Mouse (Mus musculus): ENCODE data around the gene D430041D05Rik.

Gene D430041D05Rik

DNA sequence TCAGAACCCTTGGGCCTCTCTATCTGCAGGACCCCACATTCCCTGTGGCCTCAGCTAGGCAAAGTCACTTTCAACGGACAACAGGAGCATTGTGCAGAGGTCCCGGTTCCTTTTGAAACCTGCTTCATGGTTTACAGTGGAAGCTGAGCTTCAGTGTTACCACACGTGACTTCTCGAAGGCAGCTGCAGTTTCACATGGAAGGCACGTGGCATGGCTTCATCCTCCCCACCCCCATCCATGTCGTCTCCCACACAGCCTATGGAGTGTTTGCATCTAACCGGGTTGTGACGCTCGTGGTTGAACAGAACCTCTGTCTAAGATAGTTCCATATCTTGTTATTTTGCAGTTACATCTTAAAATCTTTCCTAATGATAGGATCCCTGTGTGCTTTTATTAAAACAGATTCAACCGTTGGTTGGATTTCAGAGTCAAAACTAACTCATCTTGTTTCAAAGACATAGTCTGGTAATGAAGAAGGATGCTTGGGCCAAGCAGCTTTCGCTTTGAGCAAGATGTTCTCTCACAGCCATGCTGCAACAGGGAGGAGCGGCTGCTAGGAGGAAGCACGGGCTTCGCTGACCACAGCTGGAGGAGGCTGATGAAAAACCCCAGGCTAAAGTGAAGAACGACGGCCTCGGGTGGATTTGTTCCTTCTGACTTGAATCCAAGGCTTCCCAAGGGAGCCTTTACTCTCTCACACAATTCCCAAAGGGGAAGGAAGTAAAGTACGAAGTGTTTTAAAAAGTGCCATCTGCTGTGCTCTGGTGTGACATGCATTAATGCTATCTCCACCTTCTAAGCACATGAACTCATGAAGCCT, 149.7 kb downstream of the D430041D05Rik start:
- no peak for DNase-seq (ENCODE audit: low read depth)

DNA sequence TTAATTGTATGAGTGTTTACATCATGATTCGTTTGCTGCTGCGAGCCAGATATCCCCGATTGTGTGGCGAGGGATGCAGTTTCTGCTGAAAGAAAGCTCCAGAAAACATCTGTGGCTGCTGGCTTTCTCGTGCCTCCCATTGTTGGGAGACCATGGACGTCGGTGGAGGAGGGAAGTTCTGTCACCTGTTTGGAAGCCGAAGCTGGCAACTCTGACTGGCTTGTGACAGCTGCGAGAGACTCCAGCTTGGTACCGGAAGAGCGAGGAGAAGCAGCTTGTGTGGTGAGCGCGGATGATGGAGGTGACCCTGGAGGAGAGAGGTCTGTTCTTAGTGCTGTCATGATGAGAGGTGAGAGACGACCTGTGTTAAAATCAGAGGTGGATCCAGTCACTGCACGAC, 154.2 kb downstream of the D430041D05Rik start:
- DNase-seq (ENCODE audit: low read depth), result no peak

DNA sequence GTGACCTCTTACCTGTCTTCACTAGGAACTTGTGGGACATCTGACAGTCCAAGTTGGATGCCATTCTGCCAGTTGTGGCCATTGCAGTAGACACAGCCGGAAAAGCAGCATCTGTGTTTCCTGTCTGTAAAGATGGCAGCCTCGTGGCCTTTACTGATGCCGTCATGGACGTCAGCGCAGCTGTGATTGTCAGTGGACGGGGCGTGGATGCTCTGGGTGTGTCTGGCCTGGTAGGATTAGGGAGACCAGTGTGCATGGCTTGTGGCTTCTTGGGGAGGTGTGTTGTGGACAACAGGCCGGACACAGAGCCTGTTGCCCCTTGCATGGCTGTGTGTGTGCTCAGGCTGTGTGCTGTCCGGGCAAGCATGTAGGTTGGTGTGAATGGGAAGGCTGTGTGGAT, 155.9 kb downstream of the D430041D05Rik start:
- no peak for DNase-seq (ENCODE audit: low read depth)

DNA sequence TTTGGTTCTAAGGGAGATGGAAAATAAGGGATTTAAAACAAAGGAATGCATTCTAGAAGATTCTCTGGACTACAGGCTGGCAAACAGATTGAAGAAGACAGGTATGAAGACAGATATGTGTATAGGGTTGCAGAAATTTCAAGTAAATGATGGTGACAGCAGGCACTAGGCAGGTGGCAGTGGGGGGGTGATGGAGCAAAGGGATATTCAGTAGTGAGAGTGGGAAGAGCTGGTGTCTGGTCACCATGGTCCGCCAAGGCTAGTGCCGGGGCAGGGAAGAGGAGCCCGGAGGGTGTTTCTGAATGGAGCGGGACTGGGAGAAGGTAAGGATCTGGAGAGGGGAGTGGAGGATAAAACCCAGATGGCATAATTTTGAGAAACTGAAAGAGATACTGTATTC, 157.5 kb downstream of the D430041D05Rik start:
- no peak for DNase-seq (ENCODE audit: low read depth)

DNA sequence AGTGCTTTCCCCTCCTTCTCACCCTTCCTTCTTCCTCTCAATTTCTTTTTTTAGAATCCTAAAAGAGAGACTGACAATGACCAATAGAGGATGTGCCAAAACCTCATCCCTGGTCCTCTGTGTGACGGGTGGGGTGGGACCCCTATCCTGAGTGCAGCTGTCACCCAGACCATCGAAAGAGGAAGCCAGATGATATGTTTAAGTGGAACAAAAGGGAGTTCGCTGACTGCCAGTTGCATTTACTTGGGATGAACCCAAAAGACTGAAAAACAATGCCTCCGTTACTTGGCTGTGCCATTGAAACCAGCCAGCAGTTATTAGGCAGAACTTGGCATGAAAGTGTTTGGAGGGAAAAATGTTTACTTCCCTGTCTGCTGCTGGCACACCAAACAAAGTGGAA, 159.2 kb downstream of the D430041D05Rik start:
- no peak for DNase-seq (ENCODE audit: low read depth)

DNA sequence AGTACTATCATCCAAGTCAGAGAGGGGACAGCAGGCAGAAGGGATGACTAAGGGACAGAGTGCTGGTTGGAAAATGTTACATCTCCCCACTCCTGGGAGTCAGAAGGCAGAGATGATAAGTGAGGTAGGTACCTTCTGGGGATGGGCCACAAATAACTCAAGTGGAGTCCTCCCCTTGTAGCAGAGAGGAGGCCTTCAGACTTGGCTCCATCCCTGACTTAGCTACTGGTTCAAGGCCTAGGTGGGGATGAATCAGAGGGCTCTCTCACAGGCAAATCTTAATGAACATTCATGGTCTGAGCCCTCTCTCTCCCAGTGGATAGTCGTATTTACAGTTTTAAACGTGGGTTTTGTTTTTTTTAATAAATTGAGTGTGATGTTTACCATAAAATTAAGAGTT, 161.0 kb downstream of the D430041D05Rik start:
- no peak for DNase-seq (ENCODE audit: low read depth)

DNA sequence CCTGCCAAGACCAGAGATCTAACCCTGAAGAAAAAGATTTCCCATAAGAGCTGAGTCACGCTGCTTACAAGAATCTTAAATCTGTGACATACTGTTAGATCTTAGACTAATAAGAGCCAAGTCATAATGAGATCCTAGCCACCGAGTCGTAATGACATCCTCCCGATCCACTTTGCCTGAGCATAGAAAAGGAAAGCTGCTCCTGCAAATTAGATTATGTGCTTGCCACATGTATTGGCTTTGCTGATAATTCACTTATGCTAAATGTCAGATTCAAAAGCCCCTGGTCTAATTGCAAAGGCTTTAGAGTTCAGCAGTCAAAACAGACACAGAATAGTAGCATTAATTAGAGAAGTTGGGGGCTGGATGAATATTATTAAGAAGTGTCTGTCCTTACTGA, 164.0 kb downstream of the D430041D05Rik start:
- no peak for DNase-seq (ENCODE audit: low read depth)

DNA sequence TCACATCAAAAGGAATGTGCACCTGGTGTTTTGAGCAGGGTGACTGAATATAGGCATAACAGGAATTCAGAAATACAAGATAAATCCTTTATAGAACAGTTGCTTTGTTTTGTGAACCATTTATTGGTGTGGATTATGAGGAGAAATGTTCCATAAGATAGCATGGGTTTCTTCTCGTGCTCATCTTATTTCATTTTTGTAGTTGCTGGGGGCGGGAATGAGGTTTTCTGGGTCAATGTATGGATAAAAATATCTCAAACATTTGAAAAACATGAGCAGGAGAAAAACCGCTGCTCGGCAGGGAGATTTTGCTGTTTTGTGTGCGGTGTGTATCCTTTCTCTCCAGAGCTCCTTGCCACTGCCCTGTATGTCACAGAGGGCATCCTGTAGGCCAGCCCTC, 168.8 kb downstream of the D430041D05Rik start:
- no peak for DNase-seq (ENCODE audit: low read depth)

DNA sequence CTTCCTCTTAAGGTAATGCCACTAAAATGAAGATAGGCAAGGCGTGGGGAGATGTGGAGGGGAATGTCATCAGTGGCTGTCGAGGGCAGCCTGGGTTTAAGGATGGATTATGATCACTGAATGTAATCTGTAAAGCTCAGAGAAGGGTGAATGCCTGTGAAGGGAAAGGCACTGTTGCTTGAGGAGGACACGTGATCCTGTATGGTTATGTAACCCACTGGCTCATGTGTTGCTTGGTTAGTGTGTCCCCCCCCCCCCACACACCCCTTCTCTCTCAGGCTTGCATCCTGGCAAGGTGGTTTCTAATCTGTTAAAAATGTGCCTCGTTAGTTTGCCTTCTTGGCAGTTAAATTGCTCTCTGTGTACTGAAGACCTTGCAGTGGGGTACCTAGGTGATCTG, 173.7 kb downstream of the D430041D05Rik start:
- DNase-seq (ENCODE audit: low read depth), result no peak

DNA sequence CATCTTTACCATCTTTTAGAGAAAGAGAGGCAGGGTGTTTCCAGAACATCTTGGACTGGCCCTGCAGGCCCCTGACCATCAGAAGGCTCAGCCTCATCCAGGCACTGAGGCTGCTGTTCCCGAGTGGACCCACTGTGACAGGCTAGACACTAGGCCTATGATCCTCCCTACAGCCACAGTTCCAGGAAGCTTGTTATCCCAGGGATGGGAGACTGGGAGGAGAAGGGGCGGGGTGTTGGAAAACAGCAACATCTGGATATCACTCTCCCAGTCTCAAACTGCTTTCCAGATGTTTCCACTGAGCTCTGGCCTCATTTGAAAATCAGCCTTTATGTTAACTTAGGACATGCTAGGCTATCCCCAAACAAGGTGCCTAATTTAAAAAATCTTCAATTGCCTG, 180.4 kb downstream of the D430041D05Rik start:
- DNase-seq (ENCODE audit: low read depth), result no peak

DNA sequence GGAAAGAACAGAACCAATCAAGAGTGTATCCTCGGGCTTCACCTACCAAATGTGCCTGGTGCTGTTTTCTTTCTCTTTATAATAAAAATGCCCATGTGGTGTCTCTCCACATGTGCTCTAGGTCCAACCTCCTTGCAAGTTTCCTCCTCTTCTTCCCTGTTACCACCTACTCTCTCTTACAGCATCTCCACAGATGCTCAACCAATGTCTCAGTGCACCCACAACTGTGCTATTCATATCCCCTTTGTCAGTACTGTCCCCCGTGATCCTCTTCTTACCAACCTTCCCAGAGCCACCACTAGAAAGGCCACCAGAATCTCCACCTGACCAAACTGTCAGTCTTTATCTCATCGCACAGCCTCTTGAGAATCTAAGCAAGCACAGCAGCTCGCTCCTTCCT, 184.8 kb downstream of the D430041D05Rik start:
- DNase-seq (ENCODE audit: low read depth), result no peak

DNA sequence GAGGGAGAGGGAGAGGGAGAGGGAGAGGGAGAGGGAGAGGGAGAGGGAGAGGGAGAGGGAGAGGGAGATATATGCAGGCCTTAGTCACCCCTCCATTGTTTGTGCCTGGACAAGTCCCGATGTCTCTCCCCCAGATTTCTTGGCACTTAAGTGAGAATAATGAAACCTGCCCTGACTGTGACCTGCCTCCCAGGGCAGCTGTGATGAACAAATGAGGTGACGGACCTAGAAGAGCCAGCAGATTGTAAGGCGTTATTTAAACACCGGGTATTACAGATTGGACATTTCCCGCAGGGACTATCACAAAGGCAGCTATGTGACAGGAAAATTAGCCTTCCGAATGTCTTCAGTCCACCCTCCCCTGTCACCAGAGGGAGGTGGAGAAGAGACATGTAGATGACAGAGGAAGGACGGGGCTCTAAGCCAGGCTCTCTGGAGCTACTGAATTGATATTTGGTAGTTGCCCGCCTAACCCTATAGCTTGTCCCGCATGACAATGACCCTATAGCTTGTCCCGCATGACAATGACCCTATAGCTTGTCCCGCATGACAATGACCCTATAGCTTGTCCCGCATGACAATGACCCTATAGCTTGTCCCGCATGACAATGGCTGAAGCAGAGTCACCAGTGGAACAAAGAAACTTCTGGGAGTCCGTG, 191.0 kb downstream of the D430041D05Rik start:
- DNase-seq (ENCODE audit: low read depth), result no peak

DNA sequence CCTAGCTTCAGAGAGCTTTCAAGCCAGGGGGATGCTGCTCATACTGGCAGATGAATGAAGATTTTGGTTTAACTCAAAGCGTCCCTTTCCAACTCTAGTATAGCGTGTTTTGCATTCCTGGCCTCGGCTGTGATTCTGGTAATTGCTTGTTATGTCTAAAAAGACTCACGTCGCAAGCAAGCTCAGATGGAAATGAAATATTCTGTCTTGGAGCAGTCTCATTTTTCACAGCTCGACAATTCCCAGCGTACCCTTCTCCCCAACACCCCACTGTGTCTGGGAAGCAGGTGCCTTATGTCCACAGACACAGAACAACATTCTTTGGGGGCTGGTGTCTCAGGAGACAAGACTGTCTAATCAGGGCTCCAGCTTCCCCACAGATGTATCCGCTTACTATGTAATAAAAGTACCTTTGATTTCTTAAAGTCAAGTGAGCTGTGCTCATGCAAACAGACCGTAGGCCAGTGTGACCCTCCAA, 192.2 kb downstream of the D430041D05Rik start:
- DNase-seq (ENCODE audit: low read depth), result no peak

DNA sequence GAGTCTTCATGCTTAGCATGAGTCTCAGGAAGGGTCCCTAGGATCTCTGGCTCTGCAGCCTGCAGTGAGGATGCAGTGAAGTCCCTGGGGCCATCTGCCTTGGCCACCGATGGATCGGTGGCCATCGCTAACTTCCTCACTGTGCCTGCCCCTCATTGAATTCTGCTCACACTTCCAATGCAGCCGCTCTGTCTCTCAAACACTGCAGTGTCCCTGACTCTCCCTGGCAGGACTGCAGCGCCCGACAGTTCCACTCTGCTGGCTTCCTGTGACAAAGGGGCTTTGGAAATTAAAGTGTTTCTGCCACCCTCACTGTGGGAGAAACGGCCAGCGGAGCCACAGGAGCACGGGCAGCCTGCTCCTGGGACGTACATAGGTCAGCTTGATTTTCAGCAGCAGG, 192.7 kb downstream of the D430041D05Rik start:
- DNase-seq (ENCODE audit: low read depth), result no peak

DNA sequence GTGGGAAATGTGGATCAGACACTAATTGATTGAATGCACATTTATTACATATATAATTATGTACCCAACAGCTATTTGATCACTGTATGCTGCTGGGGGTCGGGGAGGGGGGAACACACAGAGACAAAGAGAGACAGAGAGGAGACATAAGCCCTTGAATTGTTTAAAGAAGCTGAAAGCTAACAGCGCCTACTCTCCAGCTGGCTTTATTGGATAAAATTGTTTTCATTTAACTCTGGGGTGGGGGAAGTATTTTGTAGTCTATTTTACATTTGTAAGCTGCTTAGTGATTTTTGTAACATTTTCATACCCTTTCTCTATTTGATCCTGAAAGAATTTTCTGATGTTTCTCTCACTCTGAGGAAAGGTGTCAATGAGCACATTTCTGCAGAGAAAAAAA, 201.4 kb downstream of the D430041D05Rik start:
- no peak for DNase-seq (ENCODE audit: low read depth)

DNA sequence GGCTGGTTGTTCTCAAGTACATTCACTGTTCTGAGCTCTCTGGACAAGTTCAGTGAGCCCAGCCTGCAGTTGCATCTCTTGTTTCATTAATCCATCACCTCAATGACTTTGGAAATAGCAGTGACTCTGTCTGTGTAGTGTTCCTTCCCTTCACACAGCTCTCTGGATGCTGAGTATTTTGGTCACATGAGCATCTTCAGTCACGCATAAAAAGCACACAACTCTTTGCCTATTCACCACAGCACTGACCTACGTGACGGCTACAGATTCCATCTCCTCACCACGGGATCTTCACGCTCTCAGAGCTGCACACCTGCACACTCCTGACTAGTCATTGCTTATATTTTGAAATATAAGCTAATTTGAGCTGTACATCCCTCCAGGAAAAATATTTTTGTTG, 202.4 kb downstream of the D430041D05Rik start:
- DNase-seq (ENCODE audit: low read depth), result no peak

DNA sequence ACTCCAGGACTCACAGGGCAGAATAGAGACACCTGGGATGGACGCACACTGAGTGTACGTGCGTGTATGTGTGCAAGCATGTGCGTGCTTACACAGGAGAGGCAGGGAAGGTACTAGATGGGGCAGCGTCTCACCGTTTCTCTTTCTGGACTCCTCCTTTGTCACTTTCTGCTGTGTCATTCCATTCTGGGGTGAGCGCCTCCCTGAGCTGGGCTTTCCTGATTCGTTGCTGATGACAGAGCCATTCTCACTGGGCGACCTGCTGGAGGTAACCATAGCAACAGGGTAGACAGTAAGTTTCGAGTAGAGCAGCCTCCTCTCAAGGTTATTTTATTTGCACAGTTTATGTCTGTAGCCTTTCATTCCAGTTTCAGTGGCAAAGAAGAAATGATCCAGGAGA, 202.9 kb downstream of the D430041D05Rik start:
- DNase-seq (ENCODE audit: low read depth), result no peak

DNA sequence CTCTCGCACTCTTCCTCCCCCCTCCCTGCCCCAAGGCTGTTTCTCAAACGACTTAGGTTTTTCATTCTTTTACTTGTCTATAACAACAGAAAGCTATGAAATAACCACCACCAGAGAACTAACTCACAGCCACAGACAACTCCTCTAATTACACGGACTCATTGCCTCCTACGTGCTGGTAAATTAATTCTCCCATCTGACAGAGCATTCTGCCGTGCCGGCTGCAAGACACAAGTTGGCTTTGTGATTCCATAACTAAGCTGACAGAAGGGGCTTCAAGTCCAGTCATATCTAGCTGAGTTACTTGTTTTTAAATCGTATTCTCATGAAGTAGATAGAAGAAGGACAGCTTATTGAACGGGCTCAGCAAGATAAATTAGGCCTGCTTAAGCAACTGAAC, 205.2 kb downstream of the D430041D05Rik start:
- no peak for DNase-seq (ENCODE audit: low read depth)

DNA sequence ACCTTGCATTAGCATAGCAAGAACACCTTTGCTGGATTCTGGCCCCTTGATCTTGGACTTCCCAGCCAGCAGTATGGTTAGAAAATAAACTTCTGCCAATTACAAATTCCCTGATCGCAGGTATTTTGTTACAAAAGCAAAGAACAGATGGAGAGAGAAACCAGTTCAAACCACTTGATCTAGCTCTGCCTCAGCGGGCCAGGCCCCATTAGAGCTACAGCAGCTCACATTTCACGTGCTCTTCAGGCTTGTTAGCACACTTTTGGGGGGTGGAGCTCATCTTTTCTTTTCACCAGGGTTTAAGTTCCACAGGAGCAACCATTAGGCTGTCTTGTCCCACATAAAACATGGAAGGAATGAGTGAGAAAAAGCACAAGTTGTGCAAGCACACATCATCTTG, 210.6 kb downstream of the D430041D05Rik start:
- no peak for DNase-seq (ENCODE audit: low read depth)

DNA sequence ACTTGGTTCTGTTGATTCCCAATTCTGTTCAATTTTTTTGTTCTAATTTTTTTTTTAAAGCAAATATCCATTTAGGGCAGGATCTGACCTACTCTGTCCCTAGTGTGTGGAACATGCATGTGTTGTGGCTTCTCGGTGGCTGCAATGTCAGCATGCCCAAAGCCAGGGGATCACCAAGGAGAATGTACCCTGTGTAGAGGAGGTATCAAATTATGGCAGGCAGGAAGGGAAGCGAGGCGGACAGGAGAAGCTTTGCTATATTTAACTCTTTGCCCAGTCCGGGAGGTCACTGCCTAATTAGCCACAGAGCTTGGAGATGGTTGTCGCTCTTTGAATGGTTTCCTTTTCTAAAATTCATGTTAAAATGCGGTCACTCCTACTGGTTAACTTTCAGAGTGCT, 212.6 kb downstream of the D430041D05Rik start:
- no peak for DNase-seq (ENCODE audit: low read depth)

DNA sequence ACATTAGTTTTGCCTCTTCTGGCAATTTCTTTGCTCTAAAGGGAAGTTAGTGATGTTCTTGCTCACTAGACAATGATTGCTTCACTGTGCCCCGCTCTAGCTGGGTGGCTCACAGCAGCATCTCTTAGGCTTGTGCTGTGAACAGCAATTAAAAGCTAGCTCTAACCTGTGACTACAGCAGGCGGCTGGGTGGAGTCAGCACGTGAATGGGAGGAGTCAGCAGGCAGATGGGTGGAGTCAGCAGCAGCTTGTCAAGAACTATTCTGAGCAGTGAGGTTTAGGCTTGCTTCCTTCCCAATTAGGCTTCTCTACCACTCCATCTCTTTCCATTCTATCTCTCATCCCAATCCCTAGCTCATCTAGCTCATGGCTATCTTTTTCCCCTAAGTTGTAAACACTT, 213.5 kb downstream of the D430041D05Rik start:
- DNase-seq (ENCODE audit: low read depth), result no peak

DNA sequence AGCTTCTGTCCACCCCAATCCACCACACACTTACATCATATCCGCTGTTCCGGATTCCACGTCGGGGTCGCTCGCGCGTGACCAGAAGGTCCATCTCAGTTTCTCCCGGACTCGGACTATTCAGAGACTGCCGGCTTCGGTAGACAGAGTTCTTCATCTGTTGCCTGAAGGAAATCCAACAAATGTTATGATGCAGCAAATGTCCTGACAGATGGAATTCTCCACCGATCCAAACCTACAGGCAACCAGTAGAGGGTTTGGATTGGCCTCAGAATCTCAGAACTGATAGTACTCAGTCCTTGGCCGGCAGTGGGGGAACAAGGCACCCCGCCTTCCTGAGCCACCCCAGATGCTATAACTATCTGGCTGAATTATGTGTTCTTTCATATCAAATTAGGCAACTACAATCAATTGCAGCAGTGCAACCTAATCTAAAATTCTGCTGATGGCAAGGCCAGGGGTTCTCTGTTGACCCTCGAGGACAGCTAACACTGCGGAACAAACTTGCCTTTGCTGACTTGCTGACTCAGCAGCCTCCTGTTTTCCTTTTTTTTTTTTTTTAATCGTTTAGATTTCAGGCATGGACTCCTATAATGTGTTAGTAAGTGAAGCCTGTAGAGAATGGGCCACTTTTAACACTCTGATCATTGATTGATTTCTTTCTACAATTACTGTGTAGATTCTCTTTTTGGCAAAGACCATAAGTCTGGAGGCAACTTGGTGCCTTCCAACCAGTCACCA, 218.2 kb downstream of the D430041D05Rik start:
- DNase-seq (ENCODE audit: low read depth), result no peak

DNA sequence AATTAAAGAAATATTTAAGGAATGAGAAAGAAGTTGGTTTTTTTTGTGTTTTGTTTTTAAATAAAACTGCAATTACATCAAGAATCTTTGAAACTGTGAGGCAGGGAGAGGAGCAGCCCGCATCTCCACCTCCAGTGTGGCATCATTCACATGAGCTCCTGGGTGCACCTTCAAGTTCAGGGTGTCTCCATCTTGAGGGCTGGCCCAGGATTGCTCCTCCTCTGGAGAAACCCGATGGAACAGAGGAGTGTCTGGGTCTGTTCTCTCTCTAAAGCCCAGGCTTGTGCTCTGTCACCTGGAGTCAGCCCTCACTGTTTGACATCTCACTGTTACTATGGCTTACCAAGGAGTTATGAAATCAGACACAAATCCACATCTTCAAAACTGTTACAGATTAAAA, 219.1 kb downstream of the D430041D05Rik start:
- DNase-seq (ENCODE audit: low read depth), result no peak

All from NIH3T3 (cell line).